Mouse (Mus musculus) C2C12 (cell line): ENCODE results near the gene Cdc73. TPM values are rescaled to one million over a fixed set of nuclear protein-coding genes. Genes with fewer than 3 reads are reported as not detected.

Experiments used
- H3K27me3 ChIP-seq: one replicate; pipeline ENCODE4 v1.6.1; 2011; ENCODE audit not compliant: control insufficient read depth, insufficient read depth, insufficient read length
- H3K36me3 ChIP-seq: one replicate; pipeline ENCODE4 v1.6.1; 2011; ENCODE audit not compliant: control insufficient read depth, insufficient read depth
- H3K4me3 ChIP-seq: one replicate; pipeline ENCODE4 v1.5.1; 2011; ENCODE audit warnings: mild to moderate bottlenecking, control low read depth; ENCODE audit not compliant: poor library complexity, insufficient read depth, severe bottlenecking
- H3K79me2 ChIP-seq: one replicate; pipeline ENCODE4 v1.6.1; 2011; ENCODE audit not compliant: control insufficient read depth, insufficient read depth
- H3K79me3 ChIP-seq: one replicate; pipeline ENCODE4 v1.6.1; 2011; ENCODE audit warnings: low read depth, control low read depth
- H3ac ChIP-seq: one replicate; pipeline ENCODE3; 2011; ENCODE audit warnings: low read depth; ENCODE audit not compliant: control insufficient read depth, insufficient read length
- CEBPB ChIP-seq: IDR thresholded peaks from one replicate; pipeline ENCODE4 v1.6.1; 2011; ENCODE audit warnings: low read depth, mild to moderate bottlenecking, control low read depth, moderate library complexity
- CTCF ChIP-seq: IDR thresholded peaks from one replicate; pipeline ENCODE4 v1.5.1; 2011; ENCODE audit not compliant: control insufficient read depth, insufficient read depth, insufficient read length
- FOSL1 ChIP-seq: IDR thresholded peaks from one replicate; pipeline ENCODE4 v1.8.0; 2011; ENCODE audit warnings: mild to moderate bottlenecking, low read length; ENCODE audit not compliant: poor library complexity, insufficient read depth, severe bottlenecking
- MAX ChIP-seq: IDR thresholded peaks from one replicate; pipeline ENCODE4 v1.6.1; 2011; ENCODE audit warnings: mild to moderate bottlenecking, control low read depth
- MYOD1 ChIP-seq: IDR thresholded peaks from one replicate; pipeline ENCODE4 v1.6.1; 2011; ENCODE audit warnings: low read depth; ENCODE audit not compliant: control insufficient read depth, insufficient read length
- MYOG ChIP-seq: IDR thresholded peaks from one replicate; pipeline ENCODE4 v1.6.1; 2011; ENCODE audit not compliant: control insufficient read depth, insufficient read length; ENCODE audit errors: extremely low read depth
- USF1 ChIP-seq: IDR thresholded peaks from one replicate; pipeline ENCODE4 v1.6.1; 2011; ENCODE audit warnings: low read depth, mild to moderate bottlenecking, control low read depth, moderate library complexity
- polyA plus RNA-seq: library from polyadenylated mRNA; unstranded; fragments of >200 nt; fragmentation: generic; extraction: Trizol; gene quantifications from one replicate; pipeline ENCODE4 v1.2.1, GENCODE M21; 2012; ENCODE audit warnings: missing spikeins

Gene Cdc73
- polyA plus RNA-seq, 1 experiment: 17.4 TPM

DNA sequence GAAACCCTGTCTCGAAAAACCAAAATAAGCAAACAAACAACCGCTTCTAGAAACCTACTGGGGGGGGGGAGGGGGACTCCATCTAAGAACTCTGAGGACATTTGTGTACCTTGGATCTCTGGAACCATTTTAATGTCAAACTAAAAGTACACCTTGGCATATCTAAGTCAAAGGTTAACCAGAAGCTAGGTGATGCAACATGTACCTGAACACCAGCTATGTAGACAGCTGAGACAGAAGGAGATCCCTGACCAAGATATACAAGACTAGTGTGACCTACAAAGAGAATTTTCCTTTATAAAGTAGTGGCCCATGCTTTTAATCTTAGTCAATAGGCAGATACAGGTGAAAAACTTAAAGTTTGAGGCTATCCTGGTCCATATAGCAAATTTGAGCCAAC, 39.5 kb downstream of the Cdc73 start:
- peaks cover 31% of the 10 kb centered on the region for H3K36me3 ChIP-seq
- H3K27me3 ChIP-seq: no peaks in the 10 kb centered on the region
- TF ChIP-seq MYOD1 (no peak), FOSL1 (no peak)

DNA sequence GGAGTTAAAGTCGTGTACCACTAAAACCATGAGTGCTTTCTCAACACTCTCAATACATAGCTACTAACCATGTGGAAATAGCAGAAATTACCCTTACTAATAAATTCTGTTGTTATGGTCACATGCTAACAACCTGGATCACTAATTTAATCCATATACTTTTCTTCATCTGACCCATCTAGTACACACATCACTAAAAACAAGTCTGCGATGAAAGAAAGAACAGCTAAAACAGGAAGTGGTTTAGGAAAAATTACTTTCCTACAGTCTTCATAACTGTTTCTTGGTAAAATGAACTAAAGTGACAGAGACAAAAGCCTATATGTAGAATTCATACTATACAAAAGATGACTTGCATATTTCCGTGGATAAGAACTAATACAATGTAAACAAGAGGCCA, 49.0 kb downstream of the Cdc73 start:
- TF ChIP-seq CTCF: no peak
- TF ChIP-seq MYOD1: no peak
- no peak for TF ChIP-seq MYOG
- TF ChIP-seq MAX: no peak
- no peak for TF ChIP-seq CEBPB
- no peak for TF ChIP-seq FOSL1
- TF ChIP-seq USF1: no peak
- Histone ChIP-seq H3K4me3 (no peak overlapping the region), H3K27me3 (no peaks in the 10 kb centered on the region), H3K79me3 (no peaks in the 10 kb centered on the region), H3K36me3 (peaks cover 19% of the 10 kb centered on the region), H3K79me2 (no peaks in the 10 kb centered on the region), H3ac (no peak overlapping the region)

More for the DNA sequence above, 39.5 kb downstream of the Cdc73 start:
- Histone ChIP-seq H3K4me3 (no peak overlapping the region), H3K79me3 (peaks cover 8% of the 10 kb centered on the region), H3K79me2 (peaks cover 15% of the 10 kb centered on the region), H3ac (no peak overlapping the region)

DNA sequence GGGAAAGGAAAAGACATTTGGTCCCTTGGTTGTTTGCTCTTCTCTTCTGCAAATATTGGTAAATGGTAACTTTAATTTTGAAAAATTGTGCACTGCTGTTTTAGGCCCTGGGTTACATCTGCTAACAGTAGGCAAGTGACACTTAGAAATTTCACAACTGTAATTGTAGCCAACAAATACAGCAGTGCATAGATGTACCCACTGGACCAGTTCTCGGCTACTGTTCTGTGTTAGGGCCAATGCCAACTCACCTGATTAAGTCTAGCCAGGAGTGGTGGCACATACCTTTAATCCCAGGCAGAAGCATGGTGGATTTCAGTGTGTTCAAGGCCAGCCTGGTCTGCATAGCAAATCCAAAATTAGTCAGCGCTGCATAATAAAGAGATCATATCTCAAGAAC, 52.4 kb downstream of the Cdc73 start:
- H3K79me3 ChIP-seq: no peaks in the 10 kb centered on the region
- no peaks in the 10 kb centered on the region for H3K79me2 ChIP-seq
- TF ChIP-seq FOSL1 (no peak), USF1 (no peak), MYOD1 (no peak), CEBPB (no peak), CTCF (no peak), MYOG (no peak), MAX (no peak)

DNA sequence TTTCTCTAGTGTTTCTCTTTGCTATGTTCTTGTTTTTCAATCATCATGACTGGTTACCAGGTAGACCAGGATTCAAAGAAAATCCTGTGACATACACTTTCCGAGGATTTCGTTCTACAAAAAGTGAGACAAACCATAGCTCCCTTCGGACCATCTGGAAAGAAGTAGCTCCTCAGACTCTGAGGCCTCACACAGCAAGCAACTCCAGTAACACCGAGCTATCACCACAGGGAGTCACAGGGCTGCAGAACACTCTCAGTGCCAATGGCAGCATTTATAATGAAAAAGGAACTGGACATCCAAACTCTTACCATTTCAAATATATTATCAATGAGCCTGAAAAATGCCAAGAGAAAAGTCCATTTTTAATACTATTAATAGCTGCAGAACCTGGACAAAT, 56.5 kb downstream of the Cdc73 start:
- H3K79me3 ChIP-seq: no peaks in the 10 kb centered on the region
- no peaks in the 10 kb centered on the region for H3K27me3 ChIP-seq
- H3K4me3 ChIP-seq: no peak overlapping the region
- TF ChIP-seq CTCF: no peak
- no peak for TF ChIP-seq MAX
- no peak for TF ChIP-seq USF1
- no peak for TF ChIP-seq MYOG
- no peak for TF ChIP-seq CEBPB
- no peak for TF ChIP-seq MYOD1
- no peak for TF ChIP-seq FOSL1
- H3K79me2 ChIP-seq: no peaks in the 10 kb centered on the region
- H3K36me3 ChIP-seq: peaks cover 20% of the 10 kb centered on the region
- no peak overlapping the region for H3ac ChIP-seq

More for the DNA sequence above, 52.4 kb downstream of the Cdc73 start:
- Histone ChIP-seq H3K4me3 (no peak overlapping the region), H3ac (no peak overlapping the region), H3K36me3 (peaks cover 27% of the 10 kb centered on the region), H3K27me3 (no peaks in the 10 kb centered on the region)

DNA sequence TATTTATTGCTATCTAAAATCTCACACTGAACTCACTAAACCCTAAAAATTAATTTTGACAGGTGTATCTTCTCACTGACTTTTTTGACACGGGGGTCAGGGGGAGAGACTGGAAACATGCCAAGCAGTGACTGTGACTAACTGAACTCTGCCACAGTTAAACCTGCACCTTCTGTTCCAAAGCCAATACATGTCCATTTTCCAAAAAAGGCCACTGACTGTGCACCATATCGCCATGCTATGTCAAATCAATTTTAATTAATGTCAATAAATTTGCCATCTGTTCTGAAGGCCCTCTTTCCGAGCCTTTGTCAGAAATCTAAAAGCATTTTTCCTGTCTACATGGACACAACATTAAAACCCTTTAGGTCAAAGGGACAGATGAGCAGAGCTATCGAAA, 57.3 kb downstream of the Cdc73 start:
- Histone ChIP-seq H3K79me2 (peaks cover 7% of the 10 kb centered on the region), H3ac (no peak overlapping the region), H3K36me3 (peaks cover 12% of the 10 kb centered on the region), H3K27me3 (no peaks in the 10 kb centered on the region), H3K4me3 (no peak overlapping the region), H3K79me3 (no peaks in the 10 kb centered on the region)
- TF ChIP-seq MYOD1 (no peak), USF1 (no peak), MYOG (no peak), CEBPB (no peak), MAX (no peak)

DNA sequence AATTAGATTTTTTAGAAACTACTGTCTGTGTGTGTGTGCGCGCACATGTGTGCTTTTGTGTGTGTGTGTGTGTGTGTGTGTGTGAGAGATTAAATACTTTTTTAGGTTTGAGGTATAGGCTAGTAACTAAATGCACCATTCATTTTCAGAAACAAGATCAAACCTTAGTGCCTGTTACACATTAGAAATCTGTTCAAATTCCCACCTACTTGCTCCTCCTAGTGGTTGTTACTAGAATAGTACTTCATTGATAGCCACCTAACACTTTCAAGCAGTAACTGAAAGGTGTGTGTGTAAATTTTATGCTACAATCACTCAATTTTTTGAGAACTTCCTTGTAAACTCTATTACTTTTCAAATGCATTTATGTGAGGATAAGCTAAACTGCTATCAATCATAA, 58.5 kb downstream of the Cdc73 start:
- Histone ChIP-seq H3K79me3 (no peaks in the 10 kb centered on the region), H3ac (no peak overlapping the region), H3K79me2 (peaks cover 8% of the 10 kb centered on the region), H3K4me3 (no peak overlapping the region), H3K36me3 (peaks cover 8% of the 10 kb centered on the region), H3K27me3 (no peaks in the 10 kb centered on the region)
- TF ChIP-seq MYOG (no peak), MYOD1 (no peak), CEBPB (no peak), USF1 (no peak), MAX (no peak), FOSL1 (no peak), CTCF (no peak)
